Mouse (Mus musculus) embryonic facial prominence, embryonic 12.5 days (tissue): ENCODE results near the gene B4gat1. TPM values are rescaled to one million over a fixed set of nuclear protein-coding genes. Genes with fewer than 3 reads are reported as not detected.

Source experiments
- polyA plus RNA-seq: library from polyadenylated mRNA; unstranded; fragments of >200 nt; fragmentation: Nextera tagmentation; extraction: Ambion mirVana; gene quantifications from 2 replicates; pipeline ENCODE4 v1.2.1, GENCODE M21; 2016

B4gat1 gene
- polyA plus RNA-seq, 1 experiment from 2014 or later: 46.4 TPM

Other genes with a start within 250 kb of the B4gat1 start
- gene Rbm4, start 244.9 kb upstream of the B4gat1 start, polyA plus RNA-seq: 86.8 and 89.3 TPM in 2 replicates
- 34.2 and 45.1 TPM in 2 replicates for gene Gm21992, start 227.2 kb upstream of the B4gat1 start, polyA plus RNA-seq
- gene Rbm14, start 227.2 kb upstream of the B4gat1 start, polyA plus RNA-seq: 104 and 110 TPM in 2 replicates
- gene Ccs, start 199.5 kb upstream of the B4gat1 start, polyA plus RNA-seq: 53.8 and 57.3 TPM in 2 replicates
- 0.18 and 0.24 TPM in 2 replicates for gene Ccdc87, start 199.5 kb upstream of the B4gat1 start, polyA plus RNA-seq
- 37.6 and 45.1 TPM in 2 replicates for gene Ctsf, start 183.7 kb upstream of the B4gat1 start, polyA plus RNA-seq
- gene Actn3, start 160.9 kb upstream of the B4gat1 start, polyA plus RNA-seq: 6.0 and 6.8 TPM in 2 replicates
- gene Zdhhc24, start 160.2 kb upstream of the B4gat1 start, polyA plus RNA-seq: 12.0 and 12.1 TPM in 2 replicates
- 5.6 and 5.7 TPM in 2 replicates for gene Bbs1, start 132.2 kb upstream of the B4gat1 start, polyA plus RNA-seq
- 144 and 147 TPM in 2 replicates for gene Dpp3, start 110.5 kb upstream of the B4gat1 start, polyA plus RNA-seq
- gene Peli3, start 95.7 kb upstream of the B4gat1 start, polyA plus RNA-seq: 3.2 and 3.7 TPM in 2 replicates
- gene Mrpl11, start 76.7 kb upstream of the B4gat1 start, polyA plus RNA-seq: 141 and 142 TPM in 2 replicates
- gene Npas4, start 48.5 kb upstream of the B4gat1 start, polyA plus RNA-seq: 0.08 TPM in 1 of 2 replicates, not detected in the other
- gene Slc29a2, start 15.0 kb upstream of the B4gat1 start, polyA plus RNA-seq: 4.7 and 5.1 TPM in 2 replicates
- gene AC124502.3, start 65 bp downstream of the B4gat1 start, polyA plus RNA-seq: 3.5 and 4.7 TPM in 2 replicates
- gene Brms1, start 2.5 kb downstream of the B4gat1 start, polyA plus RNA-seq: 38.4 and 45.4 TPM in 2 replicates
- 1.8 and 2.4 TPM in 2 replicates for gene Rin1, start 11.7 kb downstream of the B4gat1 start, polyA plus RNA-seq
- 54.4 and 64.3 TPM in 2 replicates for gene Cd248, start 29.3 kb downstream of the B4gat1 start, polyA plus RNA-seq
- 2.9 and 3.7 TPM in 2 replicates for gene Tmem151a, start 46.7 kb downstream of the B4gat1 start, polyA plus RNA-seq
- gene Yif1a, start 49.7 kb downstream of the B4gat1 start, polyA plus RNA-seq: 67.3 and 73.4 TPM in 2 replicates
- 69.7 and 74.9 TPM in 2 replicates for gene Cnih2, start 59.7 kb downstream of the B4gat1 start, polyA plus RNA-seq
- 247 and 248 TPM in 2 replicates for gene Rab1b, start 68.2 kb downstream of the B4gat1 start, polyA plus RNA-seq
- 30.6 and 35.3 TPM in 2 replicates for gene Klc2, start 79.7 kb downstream of the B4gat1 start, polyA plus RNA-seq
- 31.3 and 32.2 TPM in 2 replicates for gene Pacs1, start 234.3 kb downstream of the B4gat1 start, polyA plus RNA-seq